Mouse (Mus musculus): ENCODE results near the gene Sec14l2.

DNA sequence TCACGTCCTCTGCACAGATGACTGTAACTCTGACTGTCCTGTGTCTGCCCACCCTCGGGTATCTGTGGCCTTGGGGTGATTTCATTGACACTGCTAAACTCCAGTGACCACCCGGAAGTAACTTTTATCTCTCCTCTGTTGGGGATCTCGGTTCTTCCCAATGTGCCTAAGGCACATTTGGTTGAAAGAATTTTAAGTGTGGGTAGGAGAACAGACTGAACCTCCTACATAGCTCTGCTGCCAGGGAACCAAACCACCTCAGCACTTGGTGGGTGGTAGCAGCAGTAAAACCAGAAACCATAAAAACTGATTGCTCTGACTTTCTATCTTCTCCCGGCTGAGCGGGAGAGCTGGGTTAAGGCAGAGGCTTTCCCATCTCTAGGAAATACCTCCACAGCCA lies 17.8 kb downstream of the Sec14l2 start:
- TF ChIP-seq POLR2A (IDR thresholded peaks at IDR 0.05; ENCODE audit: control insufficient read depth, extremely low read depth, insufficient read depth, low read length, poor library complexity) = no peak
- no peak for TF ChIP-seq CTCF (IDR thresholded peaks at IDR 0.05; ENCODE audit: borderline replicate concordance, control insufficient read depth, extremely low read depth, insufficient read depth, low read length, poor library complexity)

All from thymus, adult 2 months (tissue).